Mouse (Mus musculus): ENCODE measurements at regions not wholly inside any gene's neighbourhood (a gene's known extent, or its start where the extent isn't known, plus 50 kb on each side); places are given as distances from the start of the nearest gene placed in this dataset.
"Not testable (repeated sequence)": the region's sequence is repeated elsewhere in the genome, so short reads cannot be mapped to it uniquely, and the experiment has no call there.

GRCm38 (mm10) chr10:3107955-3108354 lies 159.6 kb downstream of the H60c start:
- H3K27me3 ChIP-seq; H3K4me2 ChIP-seq (replicated peaks); H3K9ac ChIP-seq (replicated peaks); H3K36me3 ChIP-seq; H3K4me1 ChIP-seq (replicated peaks); ATAC-seq; H3K27ac ChIP-seq; H3K4me3 ChIP-seq (replicated peaks): not testable (repeated sequence)
- peaks cover 54% of the 10 kb centered on the region for H3K9me3 ChIP-seq
- 76% methylated on average over 2 of the region's 2 CpGs for WGBS
